Mouse (Mus musculus): ENCODE results near the gene Lnpep. TPM values are rescaled to one million over a fixed set of nuclear protein-coding genes. Genes with fewer than 3 reads are reported as not detected.
A peak's percentile ranks its signal among the peaks of the same experiment; 100 is the strongest.

The Lnpep gene
- total and polyA plus RNA-seq, 3 experiments = 33.6 to 40.8 (median 34.6) TPM

DNA sequence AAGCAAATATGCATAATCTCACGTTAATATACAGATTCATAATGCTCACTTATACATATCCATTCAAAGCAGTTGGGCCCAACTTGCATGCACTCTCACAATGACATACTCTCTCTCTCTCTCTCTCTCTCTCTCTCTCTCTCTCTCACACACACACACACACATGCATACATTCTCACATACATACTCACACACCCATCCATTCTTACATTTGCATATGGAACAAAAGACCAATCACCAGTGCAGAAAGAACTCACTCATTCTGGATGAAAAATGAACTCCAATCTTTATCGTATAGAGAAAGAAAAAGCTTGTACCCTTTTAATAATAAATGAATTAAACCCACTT lies 31.0 kb upstream of the Lnpep start:
- TF ChIP-seq PAX5 (IDR thresholded peaks at IDR 0.05; ENCODE audit: low read length) (no peak), CTCF (conservative IDR thresholded peaks at IDR 0.05 in 1 of 2, IDR thresholded peaks at IDR 0.05 in 1 of 2; ENCODE audit: low read depth in 2 of 2, low read length in 2 of 2) (no peak), POLR2AphosphoS2 (IDR thresholded peaks at IDR 0.05; ENCODE audit: low read depth, low read length) (no peak), MAZ (IDR thresholded peaks at IDR 0.05; ENCODE audit: low read depth, low read length) (no peak), JUND (conservative IDR thresholded peaks at IDR 0.05; ENCODE audit: low read depth, low read length) (no peak), POLR2A (IDR thresholded peaks at IDR 0.05; ENCODE audit: low read depth, low read length) (no peak), GABPA (IDR thresholded peaks at IDR 0.05; ENCODE audit: insufficient replicate concordance, low read depth, low read length) (no peak), ZNF384 (IDR thresholded peaks at IDR 0.05; ENCODE audit: low read depth, low read length) (no peak), ZKSCAN1 (IDR thresholded peaks at IDR 0.05; ENCODE audit: borderline replicate concordance, low read depth, low read length) (no peak), ELF1 (IDR thresholded peaks at IDR 0.05; ENCODE audit: low read depth, low read length) (no peak), MYC (IDR thresholded peaks at IDR 0.05; ENCODE audit: low read depth, low read length) (no peak), ZC3H11A (IDR thresholded peaks at IDR 0.05; ENCODE audit: low read depth, low read length) (no peak), NRF1 (IDR thresholded peaks at IDR 0.05; ENCODE audit: low read depth, low read length) (no peak), JUN (IDR thresholded peaks at IDR 0.05; ENCODE audit: insufficient read depth, low read depth, low read length) (no peak), RAD21 (IDR thresholded peaks at IDR 0.05; ENCODE audit: low read depth, low read length) (no peak), TCF12 (IDR thresholded peaks at IDR 0.05; ENCODE audit: low read depth, low read length) (no peak), HCFC1 (IDR thresholded peaks at IDR 0.05; ENCODE audit: low read depth, low read length) (no peak), EP300 (IDR thresholded peaks at IDR 0.05; ENCODE audit: low read length) (no peak), IRF4 (IDR thresholded peaks at IDR 0.05; ENCODE audit: low read depth, low read length) (no peak)
- in situ Hi-C loops (cut with MboI; ENCODE audit: low pct_ligation_motif_present, low pct_unique_long_range_greater_than_20kb, low sequenced_read_pairs) (no loop called here), dilution Hi-C loops (cut with MboI; ENCODE audit: extremely low pct_ligation_motif_present, extremely low pct_unique_long_range_greater_than_20kb, low sequenced_read_pairs) (no loop called here)
- H3K4me3 ChIP-seq (replicated peaks in 1 of 3; ENCODE audit: low read depth in 2 of 3, low read length in 2 of 3, poor library complexity in 1 of 3) = no peak overlapping the region
- H3K27ac ChIP-seq (ENCODE audit: insufficient read depth, low read depth) = no peak overlapping the region
- no peak overlapping the region for H3K4me2 ChIP-seq (ENCODE audit: insufficient read depth, low read depth, poor library complexity, severe bottlenecking)
- no peaks in the 10 kb centered on the region for H3K4me1 ChIP-seq (ENCODE audit: control insufficient read depth in 1 of 2, insufficient read depth in 2 of 2)
- H3K9ac ChIP-seq (ENCODE audit: insufficient read depth, low read depth) = no peak overlapping the region
- H3K79me2 ChIP-seq (replicated peaks; ENCODE audit: control insufficient read depth, extremely low read depth, insufficient read depth, poor library complexity, severe bottlenecking) = no peaks in the 10 kb centered on the region
- no peaks in the 10 kb centered on the region for H3K9me3 ChIP-seq (replicated peaks; ENCODE audit: low read length)
- no peaks in the 10 kb centered on the region for H3K36me3 ChIP-seq (replicated peaks in 1 of 2; ENCODE audit: control insufficient read depth in 1 of 2, insufficient read depth in 1 of 2, low read length in 1 of 2)
- DNase-seq (ENCODE audit: extremely low read depth) = no peak
- H3K27me3 ChIP-seq (replicated peaks) = no peaks in the 10 kb centered on the region

DNA sequence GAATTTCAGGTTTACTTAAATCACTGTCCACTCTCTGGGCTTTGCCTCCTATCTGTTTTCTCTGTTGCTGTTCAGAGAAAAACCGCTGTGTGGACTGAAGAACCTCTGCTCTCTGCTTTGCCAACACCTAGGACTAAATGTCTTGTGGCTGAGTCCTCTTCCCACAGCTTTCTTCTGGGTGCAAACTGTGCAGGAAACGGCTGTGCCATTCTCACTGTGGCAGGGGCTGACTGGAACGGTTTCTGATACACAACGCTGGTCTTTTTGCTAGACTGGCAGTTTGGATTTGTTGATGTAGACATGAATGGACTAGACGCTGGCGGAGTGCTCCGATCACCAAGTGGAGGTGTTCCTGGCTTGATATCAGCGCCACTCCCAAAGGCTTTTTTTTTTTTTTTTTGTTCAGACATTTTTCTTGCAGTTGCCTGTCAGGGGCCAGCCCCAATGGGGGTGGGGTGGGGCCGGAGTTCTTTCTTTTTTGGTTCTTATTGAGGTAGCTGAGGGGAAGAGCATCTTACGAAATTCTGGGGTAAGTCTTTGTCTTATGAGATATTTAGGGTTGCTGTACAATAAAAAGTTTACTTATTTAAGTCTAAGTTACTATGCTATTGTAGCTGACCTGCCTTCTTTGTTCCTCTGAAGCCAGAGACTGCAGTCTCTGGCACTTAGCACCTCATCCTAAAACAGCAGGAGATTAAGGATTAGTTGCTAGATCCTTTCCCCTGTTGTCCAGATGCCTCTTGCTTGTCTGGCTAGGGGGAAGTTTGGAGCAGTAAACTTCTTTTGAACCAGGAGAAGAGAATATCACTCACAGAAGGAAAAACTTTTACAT lies 30.4 kb upstream of the Lnpep start:
- peak overlapping the region; percentile 22; the same call in 1 of the 2 replicates for H3K4me2 ChIP-seq (ENCODE audit: insufficient read depth, low read depth, poor library complexity, severe bottlenecking)
- dilution Hi-C loops (cut with MboI; ENCODE audit: extremely low pct_ligation_motif_present, extremely low pct_unique_long_range_greater_than_20kb, low sequenced_read_pairs) = no loop called here

More for the DNA sequence above, 30.4 kb upstream of the Lnpep start:
- H3K4me1 ChIP-seq (ENCODE audit: control insufficient read depth in 1 of 2, insufficient read depth in 2 of 2) = no peaks in the 10 kb centered on the region
- no peak overlapping the region for H3K9ac ChIP-seq (ENCODE audit: insufficient read depth, low read depth)
- TF ChIP-seq MXI1 (IDR thresholded peaks at IDR 0.05; ENCODE audit: low read depth, low read length) (no peak), MAX (IDR thresholded peaks at IDR 0.05; ENCODE audit: low read length) (no peak), USF2 (conservative IDR thresholded peaks at IDR 0.05; ENCODE audit: low read depth, low read length) (no peak), MAFK (IDR thresholded peaks at IDR 0.05; ENCODE audit: insufficient replicate concordance, low read length) (no peak), ZC3H11A (IDR thresholded peaks at IDR 0.05; ENCODE audit: low read depth, low read length) (no peak), USF1 (IDR thresholded peaks at IDR 0.05; ENCODE audit: low read depth, low read length) (no peak), TCF12 (IDR thresholded peaks at IDR 0.05; ENCODE audit: low read depth, low read length) (no peak), NRF1 (IDR thresholded peaks at IDR 0.05; ENCODE audit: low read depth, low read length) (no peak), RCOR1 (conservative IDR thresholded peaks at IDR 0.05; ENCODE audit: low read depth, low read length) (no peak), ZNF384 (IDR thresholded peaks at IDR 0.05; ENCODE audit: low read depth, low read length) (no peak), E2F4 (IDR thresholded peaks at IDR 0.05; ENCODE audit: insufficient replicate concordance, low read depth, low read length) (no peak), ELF1 (IDR thresholded peaks at IDR 0.05; ENCODE audit: low read depth, low read length) (no peak), ZKSCAN1 (IDR thresholded peaks at IDR 0.05; ENCODE audit: borderline replicate concordance, low read depth, low read length) (no peak), ZMIZ1 (IDR thresholded peaks at IDR 0.05; ENCODE audit: low read depth, low read length) (no peak), NELFE (IDR thresholded peaks at IDR 0.05; ENCODE audit: low read depth, low read length) (no peak), HCFC1 (IDR thresholded peaks at IDR 0.05; ENCODE audit: low read depth, low read length) (no peak)
- H3K27me3 ChIP-seq (replicated peaks) = no peaks in the 10 kb centered on the region
- DNase-seq (ENCODE audit: extremely low read depth) = no peak
- no peak overlapping the region for H3K27ac ChIP-seq (ENCODE audit: insufficient read depth, low read depth)
- H3K79me2 ChIP-seq (replicated peaks; ENCODE audit: control insufficient read depth, extremely low read depth, insufficient read depth, poor library complexity, severe bottlenecking) = no peaks in the 10 kb centered on the region
- no peaks in the 10 kb centered on the region for H3K36me3 ChIP-seq (replicated peaks in 1 of 2; ENCODE audit: control insufficient read depth in 1 of 2, insufficient read depth in 1 of 2, low read length in 1 of 2)
- in situ Hi-C loops (cut with MboI; ENCODE audit: low pct_ligation_motif_present, low pct_unique_long_range_greater_than_20kb, low sequenced_read_pairs) = no loop called here
- no peaks in the 10 kb centered on the region for H3K9me3 ChIP-seq (replicated peaks; ENCODE audit: low read length)
- no peak overlapping the region for H3K4me3 ChIP-seq (replicated peaks in 1 of 3; ENCODE audit: low read depth in 2 of 3, low read length in 2 of 3, poor library complexity in 1 of 3)
